14 mouse cellular contexts compared by ENCODE assay signal in genomic region chr11:107728073-107728863, GRCm38 (mm10). TPM values are rescaled to one million over a fixed set of nuclear protein-coding genes. Genes with fewer than 3 reads are reported as not detected.
A peak's percentile ranks its signal among the peaks of the same experiment; 100 is the strongest.
DNase-seq lines count a peak whose midpoint lies in the region; ATAC-seq lines count a peak whose summit lies in the region.
"Had no signal": no experiment of that assay in that cellular context is flagged by ENCODE, and none has a peak within 500 bp of the region (broad histone marks: within the 10 kb centered on the region; RNA-seq: fewer than 3 reads in every experiment).

No protein-coding gene starts in this region.

- H3K27ac ChIP-seq in hindbrain, embryonic 13.5 days, result peak overlapping the region; percentile 18; the same call in 1 of the 2 replicates
- H3K27ac ChIP-seq in hindbrain, embryonic 12.5 days, result no peak overlapping the region
- no peak overlapping the region for H3K27ac ChIP-seq in midbrain, embryonic 14.5 days (replicated peaks; ENCODE audit: low read depth, low read length)
- no peak overlapping the region for H3K27ac ChIP-seq in midbrain, embryonic 10.5 days (replicated peaks)
- H3K27ac ChIP-seq in limb, embryonic 10.5 days, result no peak overlapping the region
- H3K27ac ChIP-seq: heart, embryonic 10.5 days; lung, embryonic 15.5 days had no signal

- H3K27me3 ChIP-seq in hindbrain, embryonic 13.5 days, result no peaks in the 10 kb centered on the region
- H3K27me3 ChIP-seq in hindbrain, embryonic 12.5 days, result no peaks in the 10 kb centered on the region
- no peaks in the 10 kb centered on the region for H3K27me3 ChIP-seq in midbrain, embryonic 14.5 days (ENCODE audit: control insufficient read depth, insufficient read depth, low read length)
- no peaks in the 10 kb centered on the region for H3K27me3 ChIP-seq in midbrain, embryonic 10.5 days (ENCODE audit: low read depth, poor library complexity, severe bottlenecking)
- H3K27me3 ChIP-seq in limb, embryonic 10.5 days (ENCODE audit: low read depth, poor library complexity, severe bottlenecking), result no peaks in the 10 kb centered on the region
- H3K27me3 ChIP-seq: lung, embryonic 15.5 days had no signal

- H3K9me3 ChIP-seq in hindbrain, embryonic 13.5 days, result no peaks in the 10 kb centered on the region
- no peaks in the 10 kb centered on the region for H3K9me3 ChIP-seq in hindbrain, embryonic 12.5 days (replicated peaks)
- no peaks in the 10 kb centered on the region for H3K9me3 ChIP-seq in midbrain, embryonic 14.5 days (ENCODE audit: control insufficient read depth, low read length)
- H3K9me3 ChIP-seq in midbrain, embryonic 10.5 days (replicated peaks), result no peaks in the 10 kb centered on the region
- no peaks in the 10 kb centered on the region for H3K9me3 ChIP-seq in limb, embryonic 10.5 days (replicated peaks)
- H3K9me3 ChIP-seq: G1E; heart, embryonic 10.5 days; lung, embryonic 15.5 days had no signal

- WGBS in hindbrain, embryonic 13.5 days, result 82% methylated on average over 13 of the region's 13 CpGs
- 85% methylated on average over 13 of the region's 13 CpGs for WGBS in hindbrain, embryonic 12.5 days
- WGBS in midbrain, embryonic 14.5 days, result 75% methylated on average over 13 of the region's 13 CpGs
- WGBS in midbrain, embryonic 10.5 days, result 86% methylated on average over 13 of the region's 13 CpGs
- WGBS in limb, embryonic 10.5 days, result 88% methylated on average over 13 of the region's 13 CpGs

- H3K4me3 ChIP-seq in hindbrain, embryonic 13.5 days, result no peak overlapping the region
- no peak overlapping the region for H3K4me3 ChIP-seq in hindbrain, embryonic 12.5 days
- H3K4me3 ChIP-seq in midbrain, embryonic 14.5 days (replicated peaks; ENCODE audit: low read depth, low read length), result no peak overlapping the region
- no peak overlapping the region for H3K4me3 ChIP-seq in midbrain, embryonic 10.5 days
- no peak overlapping the region for H3K4me3 ChIP-seq in limb, embryonic 10.5 days
- H3K4me3 ChIP-seq: heart, embryonic 10.5 days; lung, embryonic 15.5 days had no signal

- H3K4me2 ChIP-seq in hindbrain, embryonic 13.5 days, result no peak overlapping the region
- no peak overlapping the region for H3K4me2 ChIP-seq in hindbrain, embryonic 12.5 days (replicated peaks)
- no peak overlapping the region for H3K4me2 ChIP-seq in midbrain, embryonic 14.5 days (ENCODE audit: low read length)
- H3K4me2 ChIP-seq: lung, embryonic 15.5 days had no signal

- no peak overlapping the region for H3K9ac ChIP-seq in hindbrain, embryonic 13.5 days
- H3K9ac ChIP-seq in hindbrain, embryonic 12.5 days, result no peak overlapping the region
- H3K9ac ChIP-seq in midbrain, embryonic 14.5 days (replicated peaks; ENCODE audit: low read length), result no peak overlapping the region
- H3K9ac ChIP-seq: lung, embryonic 15.5 days had no signal

- peaks cover 25% of the 10 kb centered on the region for H3K36me3 ChIP-seq in hindbrain, embryonic 13.5 days
- H3K36me3 ChIP-seq in hindbrain, embryonic 12.5 days, result peaks cover 17% of the 10 kb centered on the region
- H3K36me3 ChIP-seq in midbrain, embryonic 14.5 days (ENCODE audit: control insufficient read depth, insufficient read depth, low read length), result peaks cover 10% of the 10 kb centered on the region
- H3K36me3 ChIP-seq in midbrain, embryonic 10.5 days, result peaks cover 23% of the 10 kb centered on the region
- no peaks in the 10 kb centered on the region for H3K36me3 ChIP-seq in limb, embryonic 10.5 days
- H3K36me3 ChIP-seq: G1E; heart, embryonic 10.5 days; lung, embryonic 15.5 days had no signal

- ATAC-seq in hindbrain, embryonic 13.5 days (ENCODE audit: low FRiP score), result no peak
- ATAC-seq in hindbrain, embryonic 12.5 days (ENCODE audit: low FRiP score), result no peak
- no peak for ATAC-seq in midbrain, embryonic 14.5 days (ENCODE audit: low FRiP score, low TSS enrichment)
- ATAC-seq: forebrain, embryonic 14.5 days; intestine, postnatal 0 days had no signal

- H3K4me1 ChIP-seq in hindbrain, embryonic 13.5 days (replicated peaks), result peaks cover 10% of the 10 kb centered on the region
- H3K4me1 ChIP-seq in hindbrain, embryonic 12.5 days, result no peaks in the 10 kb centered on the region
- H3K4me1 ChIP-seq in midbrain, embryonic 14.5 days (ENCODE audit: control insufficient read depth, insufficient read depth, low read length), result no peaks in the 10 kb centered on the region
- 0 out of 2 replicates have a peak, but pooled peaks cover 2% of the 10 kb centered on the region for H3K4me1 ChIP-seq in midbrain, embryonic 10.5 days
- no peaks in the 10 kb centered on the region for H3K4me1 ChIP-seq in limb, embryonic 10.5 days
- H3K4me1 ChIP-seq: heart, embryonic 10.5 days; lung, embryonic 15.5 days had no signal

- peak; percentile 31 for DNase-seq in midbrain, embryonic 14.5 days
- no peak for DNase-seq in midbrain, embryonic 10.5 days (ENCODE audit: low spot score)
- DNase-seq in Muller cell, postnatal 12 days (ENCODE audit: inconsistent ontology term), result peak; percentile 86
- peak; percentile 45 for DNase-seq in lung, postnatal 25 days (ENCODE audit: low spot score)
- DNase-seq in limb, embryonic 10.5 days (ENCODE audit: low spot score), result no peak
- DNase-seq: cerebellum, adult 2 months had no signal

RNA-seq across cellular contexts. Expression of gene Cacng1, which starts 11.9 kb away (rescaled TPM):
- polyA plus RNA-seq in hindbrain, embryonic 13.5 days (2015; fragmentation: Nextera tagmentation; extraction: Ambion mirVana), result 0.31 and 0.35 TPM in 2 replicates
- polyA plus RNA-seq in hindbrain, embryonic 12.5 days (2016; fragmentation: Nextera tagmentation; extraction: Ambion mirVana), result 0.50 and 1.9 TPM in 2 replicates
- polyA plus RNA-seq in midbrain, embryonic 14.5 days (2014; fragmentation: Nextera tagmentation; extraction: Ambion mirVana), result 0.45 and 0.46 TPM in 2 replicates
- 0.31 TPM in 1 of 2 replicates, not detected in the other for polyA plus RNA-seq in midbrain, embryonic 10.5 days (2016; fragmentation: Nextera tagmentation; extraction: Ambion mirVana)
- polyA plus RNA-seq in limb, embryonic 10.5 days (2016; fragmentation: Nextera tagmentation; extraction: Ambion mirVana), result not detected in 2 replicates
- polyA plus RNA-seq: embryonic facial prominence, embryonic 11.5 days; heart, embryonic 10.5 days; lung, embryonic 15.5 days had no signal

Comparison
In these comparisons a context has a peak if more than half of its experiments do, and no peak if none do; other contexts are left out.
1. DNase-seq: peak in midbrain, embryonic 14.5 days (single experiment), Muller cell, postnatal 12 days (single experiment) and lung, postnatal 25 days (single experiment); none in midbrain, embryonic 10.5 days (single experiment) and limb, embryonic 10.5 days (single experiment).